Mouse (Mus musculus) C2C12 (cell line): ENCODE measurements around the gene Col2a1.

ENCODE experiments used
- CEBPB ChIP-seq: IDR thresholded peaks from one replicate; pipeline ENCODE4 v1.6.1; 2011; ENCODE audit warnings: low read depth, mild to moderate bottlenecking, control low read depth, moderate library complexity
- CTCF ChIP-seq: IDR thresholded peaks from one replicate; pipeline ENCODE4 v1.5.1; 2011; ENCODE audit not compliant: control insufficient read depth, insufficient read depth, insufficient read length

DNA sequence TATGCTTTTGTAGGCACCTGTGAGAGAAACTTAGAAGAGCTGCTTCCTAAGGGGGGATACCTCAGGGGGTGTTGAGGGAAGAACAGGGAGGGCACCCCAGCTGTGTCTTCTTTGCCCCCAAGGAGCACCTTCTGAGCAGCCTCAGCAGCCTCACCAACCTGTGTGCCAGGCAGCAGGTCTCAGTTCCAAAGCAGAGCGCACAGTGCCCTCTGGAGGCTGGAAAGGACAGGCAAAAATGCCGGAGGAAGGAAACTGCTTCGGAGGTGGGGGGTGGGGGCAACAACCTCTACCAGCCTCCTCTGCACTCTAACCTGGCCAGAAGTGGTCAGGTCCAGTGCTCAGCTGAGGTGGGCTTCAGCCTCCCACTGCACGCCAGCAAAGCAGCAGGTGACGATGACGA lies 34.2 kb downstream of the Col2a1 start:
- TF ChIP-seq CTCF = peak; percentile 47
- TF ChIP-seq CEBPB = no peak
